Mouse (Mus musculus) heart, postnatal 0 days (tissue): ENCODE results near the gene Zfp764. TPM values are rescaled to one million over a fixed set of nuclear protein-coding genes. Genes with fewer than 3 reads are reported as not detected.

ENCODE experiments used
- ATAC-seq: fragments of 200-750 bp; cut with Nextera tagmentation; 2 replicates; pipeline ENCODE4 v1.8.0; 2017; ENCODE audit warnings: low read depth, moderate number of reproducible peaks, moderate library complexity; ENCODE audit not compliant: insufficient read depth
- DNase-seq: peaks from one replicate; pipeline ENCODE4 v3.0.0-alpha.2; 2016; ENCODE audit warnings: low spot score
- H3K27ac ChIP-seq: fragments of 300-500 bp; sonication (generic); 2 replicates; pipeline ENCODE4 v1.5.1; 2014; ENCODE audit warnings: low read depth, mild to moderate bottlenecking
- H3K27me3 ChIP-seq: fragments of 300-500 bp; sonication (generic); 2 replicates; pipeline ENCODE4 v1.6.1; 2014; ENCODE audit warnings: low read length, mixed read lengths; ENCODE audit not compliant: control insufficient read depth, insufficient read depth
- H3K36me3 ChIP-seq: fragments of 300-500 bp; sonication (generic); replicated peaks from 2 replicates; pipeline ENCODE4 v1.6.1; 2014; ENCODE audit warnings: low read length, mixed read lengths; ENCODE audit not compliant: control insufficient read depth, insufficient read depth
- H3K4me1 ChIP-seq: fragments of 300-500 bp; sonication (generic); 2 replicates; pipeline ENCODE4 v1.6.1; 2014; ENCODE audit warnings: antibody characterized with exemption; ENCODE audit not compliant: control insufficient read depth, insufficient read depth
- H3K4me2 ChIP-seq: fragments of 300-500 bp; sonication (generic); 2 replicates; pipeline ENCODE4 v1.6.1; 2014; ENCODE audit warnings: low read depth, mild to moderate bottlenecking, low read length, moderate library complexity
- H3K4me3 ChIP-seq: fragments of 300-500 bp; sonication (generic); 2 replicates; pipeline ENCODE4 v1.5.1; 2014; ENCODE audit warnings: low read depth, low read length
- H3K9ac ChIP-seq: fragments of 300-500 bp; sonication (generic); replicated peaks from 2 replicates; pipeline ENCODE4 v1.6.1; 2014; ENCODE audit warnings: low read depth, low read length, mixed read lengths
- H3K9me3 ChIP-seq: fragments of 300-500 bp; sonication (generic); replicated peaks from 2 replicates; pipeline ENCODE4 v1.6.1; 2016; ENCODE audit warnings: low read length; ENCODE audit not compliant: control insufficient read depth
- CTCF ChIP-seq: IDR thresholded peaks from 2 replicates; pipeline ENCODE4 v1.5.1; 2016; ENCODE audit warnings: antibody characterized with exemption, control low read depth, low read depth
- EP300 ChIP-seq: IDR thresholded peaks from 2 replicates; pipeline ENCODE4 v1.6.1; 2016; ENCODE audit warnings: antibody characterized with exemption, low read depth
- WGBS: fragments of 180-500 bp; shearing (Covaris S2); extraction: QIAGEN DNeasy Blood & Tissue Kit; methylation state at CpG from one replicate; pipeline ENCODE4 v1.1.7; 2014; 5-methylcytosine and 5-hydroxymethylcytosine counted together
- polyA plus RNA-seq: library from polyadenylated mRNA; unstranded; fragments of >200 nt; fragmentation: Nextera tagmentation; extraction: Ambion mirVana; gene quantifications from 2 replicates; pipeline ENCODE4 v1.2.1, GENCODE M21; 2015
- total RNA-seq: library from RNA; depleted of rRNA; stranded (reverse); fragments of >200 nt; gene quantifications from 2 replicates; pipeline ENCODE4 v1.2.3, GENCODE M21; 2014; ENCODE audit warnings: low replicate concordance; rRNA removed

Gene Zfp764
- total and polyA plus RNA-seq, 2 experiments from 2014 or later = 3.2 to 11.3 TPM

GRCm38 (mm10) chr7:127360265-127360664 is 46.4 kb downstream of the Zfp764 start:
- no peaks in the 10 kb centered on the region for H3K27me3 ChIP-seq
- 65% methylated on average over 4 of the region's 4 CpGs for WGBS

GRCm38 (mm10) chr7:127358472-127358871 is 48.1 kb downstream of the Zfp764 start:
- H3K27me3 ChIP-seq = no peaks in the 10 kb centered on the region
- WGBS = 59% methylated on average over 4 of the region's 4 CpGs
- H3K27ac ChIP-seq = no peak overlapping the region

More at GRCm38 (mm10) chr7:127360265-127360664, 46.4 kb downstream of the Zfp764 start:
- Histone ChIP-seq H3K4me1 (no peaks in the 10 kb centered on the region), H3K27ac (no peak overlapping the region), H3K4me3 (no peak overlapping the region), H3K4me2 (no peak overlapping the region), H3K9me3 (no peaks in the 10 kb centered on the region), H3K9ac (no peak overlapping the region), H3K36me3 (no peaks in the 10 kb centered on the region)
- TF ChIP-seq CTCF = no peak
- TF ChIP-seq EP300 = no peak
- DNase-seq (no peak), ATAC-seq (no peak)

GRCm38 (mm10) chr7:127357871-127358270 is 48.8 kb downstream of the Zfp764 start:
- no peaks in the 10 kb centered on the region for H3K36me3 ChIP-seq
- ATAC-seq (no peak), DNase-seq (no peak)
- no peaks in the 10 kb centered on the region for H3K9me3 ChIP-seq
- 48% methylated on average over 2 of the region's 2 CpGs for WGBS
- no peak overlapping the region for H3K4me2 ChIP-seq
- no peaks in the 10 kb centered on the region for H3K27me3 ChIP-seq
- TF ChIP-seq EP300 (no peak), CTCF (no peak)
- H3K4me3 ChIP-seq = no peak overlapping the region
- H3K9ac ChIP-seq = no peak overlapping the region
- H3K27ac ChIP-seq = no peak overlapping the region
- H3K4me1 ChIP-seq = no peaks in the 10 kb centered on the region

More at GRCm38 (mm10) chr7:127358472-127358871, 48.1 kb downstream of the Zfp764 start:
- no peaks in the 10 kb centered on the region for H3K4me1 ChIP-seq
- H3K36me3 ChIP-seq = no peaks in the 10 kb centered on the region
- no peak for ATAC-seq
- H3K4me3 ChIP-seq = no peak overlapping the region
- H3K9ac ChIP-seq = no peak overlapping the region
- H3K9me3 ChIP-seq = no peaks in the 10 kb centered on the region
- no peak for TF ChIP-seq EP300
- no peak for TF ChIP-seq CTCF
- H3K4me2 ChIP-seq = no peak overlapping the region
- DNase-seq = no peak

GRCm38 (mm10) chr7:127355796-127356195 is 50.8 kb downstream of the Zfp764 start:
- no peaks in the 10 kb centered on the region for H3K27me3 ChIP-seq
- no peaks in the 10 kb centered on the region for H3K9me3 ChIP-seq
- H3K4me1 ChIP-seq = no peaks in the 10 kb centered on the region
- H3K9ac ChIP-seq = no peak overlapping the region
- 47% methylated on average over 3 of the region's 3 CpGs for WGBS
- DNase-seq (no peak), ATAC-seq (no peak)
- H3K4me3 ChIP-seq = no peak overlapping the region
- TF ChIP-seq EP300 = no peak
- no peak for TF ChIP-seq CTCF
- H3K4me2 ChIP-seq = no peak overlapping the region
- H3K36me3 ChIP-seq = no peaks in the 10 kb centered on the region
- H3K27ac ChIP-seq = no peak overlapping the region

Other genes starting within 250 kb of the Zfp764 start
- gene Cd2bp2, start 210.8 kb downstream of the Zfp764 start, total RNA-seq = 39.3 and 39.9 TPM in 2 replicates
- 26.9 and 27.2 TPM in 2 replicates for gene Cd2bp2, start 210.8 kb downstream of the Zfp764 start, polyA plus RNA-seq
- gene Tbc1d10b, start 198.4 kb downstream of the Zfp764 start, total RNA-seq = 30.2 and 45.3 TPM in 2 replicates
- 9.6 and 10.8 TPM in 2 replicates for gene Tbc1d10b, start 198.4 kb downstream of the Zfp764 start, polyA plus RNA-seq
- 22.1 TPM in 1 of 2 replicates, not detected in the other for gene Mylpf, start 197.9 kb downstream of the Zfp764 start, total RNA-seq
- 3.2 and 5.4 TPM in 2 replicates for gene Mylpf, start 197.9 kb downstream of the Zfp764 start, polyA plus RNA-seq
- 11.8 and 18.5 TPM in 2 replicates for gene Zfp553, start 173.8 kb downstream of the Zfp764 start, total RNA-seq
- 10.9 and 11.2 TPM in 2 replicates for gene Zfp553, start 173.8 kb downstream of the Zfp764 start, polyA plus RNA-seq
- 2.3 and 8.6 TPM in 2 replicates for gene Sept1, start 173.7 kb downstream of the Zfp764 start, total RNA-seq
- gene Sept1, start 173.7 kb downstream of the Zfp764 start, polyA plus RNA-seq = 18.7 and 19.4 TPM in 2 replicates
- gene Zfp771, start 162.5 kb downstream of the Zfp764 start, total RNA-seq = 38.5 and 43.6 TPM in 2 replicates
- gene Zfp771, start 162.5 kb downstream of the Zfp764 start, polyA plus RNA-seq = 23.3 and 26.4 TPM in 2 replicates
- gene Dctpp1, start 146.1 kb downstream of the Zfp764 start, total RNA-seq = 152 and 165 TPM in 2 replicates
- 94.2 and 97.1 TPM in 2 replicates for gene Dctpp1, start 146.1 kb downstream of the Zfp764 start, polyA plus RNA-seq
- gene Sephs2, start 132.8 kb downstream of the Zfp764 start, total RNA-seq = 76.5 and 78.0 TPM in 2 replicates
- 51.8 and 55.7 TPM in 2 replicates for gene Sephs2, start 132.8 kb downstream of the Zfp764 start, polyA plus RNA-seq
- 1.7 and 4.0 TPM in 2 replicates for gene Itgal, start 110.6 kb downstream of the Zfp764 start, total RNA-seq
- gene Itgal, start 110.6 kb downstream of the Zfp764 start, polyA plus RNA-seq = 0.96 and 1.1 TPM in 2 replicates
- gene Zfp768, start 61.2 kb downstream of the Zfp764 start, total RNA-seq = 46.8 and 54.3 TPM in 2 replicates
- 18.4 and 22.0 TPM in 2 replicates for gene Zfp768, start 61.2 kb downstream of the Zfp764 start, polyA plus RNA-seq
- 5.8 TPM in 2 replicates for gene Zfp747, start 30.8 kb downstream of the Zfp764 start, total RNA-seq
- gene Zfp747, start 30.8 kb downstream of the Zfp764 start, polyA plus RNA-seq = 3.0 and 3.8 TPM in 2 replicates
- 2.4 and 3.2 TPM in 2 replicates for gene 9130019O22Rik, start 19.7 kb downstream of the Zfp764 start, total RNA-seq
- gene 9130019O22Rik, start 19.7 kb downstream of the Zfp764 start, polyA plus RNA-seq = 2.8 TPM in 2 replicates
- 12.1 and 24.7 TPM in 2 replicates for gene E430018J23Rik, start 13.2 kb downstream of the Zfp764 start, total RNA-seq
- gene E430018J23Rik, start 13.2 kb downstream of the Zfp764 start, polyA plus RNA-seq = 3.3 and 3.7 TPM in 2 replicates
- gene Zfp688, start 15.2 kb upstream of the Zfp764 start, total RNA-seq = 8.1 and 15.5 TPM in 2 replicates
- gene Zfp688, start 15.2 kb upstream of the Zfp764 start, polyA plus RNA-seq = 11.3 and 13.4 TPM in 2 replicates
- gene Zfp689, start 42.3 kb upstream of the Zfp764 start, total RNA-seq = 1.9 and 3.0 TPM in 2 replicates
- 2.4 and 2.6 TPM in 2 replicates for gene Zfp689, start 42.3 kb upstream of the Zfp764 start, polyA plus RNA-seq
- gene Prr14, start 52.8 kb upstream of the Zfp764 start, total RNA-seq = 33.7 and 35.4 TPM in 2 replicates
- gene Prr14, start 52.8 kb upstream of the Zfp764 start, polyA plus RNA-seq = 22.3 and 24.7 TPM in 2 replicates
- 19.1 and 31.1 TPM in 2 replicates for gene Fbrs, start 72.4 kb upstream of the Zfp764 start, total RNA-seq
- gene Fbrs, start 72.4 kb upstream of the Zfp764 start, polyA plus RNA-seq = 5.4 and 5.9 TPM in 2 replicates
- gene Srcap, start 105.2 kb upstream of the Zfp764 start, total RNA-seq = 21.8 and 29.3 TPM in 2 replicates
- gene Srcap, start 105.2 kb upstream of the Zfp764 start, polyA plus RNA-seq = 15.0 and 16.1 TPM in 2 replicates
- 12.5 and 17.4 TPM in 2 replicates for gene Gm42715, start 112.8 kb upstream of the Zfp764 start, total RNA-seq
- 4.8 and 5.0 TPM in 2 replicates for gene Gm42715, start 112.8 kb upstream of the Zfp764 start, polyA plus RNA-seq
- gene Tmem265, start 154.6 kb upstream of the Zfp764 start, total RNA-seq = not detected in 2 replicates
- gene Tmem265, start 154.6 kb upstream of the Zfp764 start, polyA plus RNA-seq = 2.6 and 3.3 TPM in 2 replicates
- 27.3 and 44.1 TPM in 2 replicates for gene Phkg2, start 166.5 kb upstream of the Zfp764 start, total RNA-seq
- gene Phkg2, start 166.5 kb upstream of the Zfp764 start, polyA plus RNA-seq = 22.2 and 23.1 TPM in 2 replicates
- gene Ccdc189, start 181.8 kb upstream of the Zfp764 start, total RNA-seq = 9.9 and 15.0 TPM in 2 replicates
- gene Ccdc189, start 181.8 kb upstream of the Zfp764 start, polyA plus RNA-seq = 16.0 and 17.6 TPM in 2 replicates
- 20.7 and 26.6 TPM in 2 replicates for gene Rnf40, start 181.9 kb upstream of the Zfp764 start, total RNA-seq
- gene Rnf40, start 181.9 kb upstream of the Zfp764 start, polyA plus RNA-seq = 21.3 and 23.1 TPM in 2 replicates
- 16.8 and 22.0 TPM in 2 replicates for gene Zfp629, start 209.0 kb upstream of the Zfp764 start, total RNA-seq
- 6.9 and 11.3 TPM in 2 replicates for gene Zfp629, start 209.0 kb upstream of the Zfp764 start, polyA plus RNA-seq